Mouse (Mus musculus): Measurements from ENCODE around the gene Ccdc110.

DNA sequence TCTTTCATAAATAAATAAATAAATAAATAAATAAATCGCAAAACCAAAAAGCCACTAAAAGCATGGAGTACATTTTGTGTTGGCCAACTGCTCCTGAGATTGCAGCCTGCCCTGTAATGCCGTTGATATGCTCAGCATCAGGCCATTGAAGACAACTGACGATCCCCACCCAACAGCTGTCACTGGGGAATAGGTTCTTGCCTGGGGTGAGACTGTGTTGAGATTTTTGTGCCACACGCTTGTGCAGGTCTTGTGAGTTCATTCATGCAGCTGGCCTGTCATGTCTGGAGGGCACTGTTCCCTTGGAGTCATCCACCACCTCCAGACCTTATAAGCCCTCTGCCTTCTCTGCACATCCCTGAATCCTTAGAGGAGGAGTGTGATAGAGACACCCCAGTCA is 11.9 kb downstream of the Ccdc110 start:
- TF ChIP-seq POLR2A (IDR thresholded peaks at IDR 0.05; ENCODE audit: borderline replicate concordance, extremely low read depth, low read depth, low read length) (no peak), CTCF (IDR thresholded peaks at IDR 0.05; ENCODE audit: insufficient read depth, low read length) (no peak)
